Mouse (Mus musculus) layer of hippocampus, adult 9-11 months (tissue): ENCODE measurements at regions not wholly inside any gene's neighbourhood (a gene's known extent, or its start where the extent isn't known, plus 50 kb on each side); places are given as distances from the start of the nearest gene placed in this dataset.
"Not testable (repeated sequence)": the region's sequence is repeated elsewhere in the genome, so short reads cannot be mapped to it uniquely, and the experiment has no call there.

Experiments used
- DNase-seq: peaks from one replicate; pipeline ENCODE4 v3.0.0; 2022

DNA sequence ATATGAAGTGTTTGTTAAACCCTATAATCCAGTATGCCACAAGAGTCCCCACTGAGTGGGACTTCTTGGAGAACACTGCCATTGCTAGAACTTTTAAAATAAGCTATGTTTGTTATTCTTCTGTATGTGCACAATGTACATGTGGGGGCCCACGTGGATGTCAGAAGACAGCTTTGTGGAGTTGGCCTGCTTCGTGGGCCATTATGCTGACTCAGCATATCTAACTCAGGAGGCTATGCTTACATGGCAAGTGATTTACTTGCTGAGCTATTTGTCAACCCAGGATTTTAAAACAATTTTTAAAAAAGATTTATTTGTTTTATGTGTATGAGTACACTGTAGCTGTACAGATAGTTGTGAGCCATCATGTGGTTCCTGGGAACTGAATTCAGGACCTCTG, 207.6 kb upstream of the Steap1 start:
- DNase-seq, result no peak

DNA sequence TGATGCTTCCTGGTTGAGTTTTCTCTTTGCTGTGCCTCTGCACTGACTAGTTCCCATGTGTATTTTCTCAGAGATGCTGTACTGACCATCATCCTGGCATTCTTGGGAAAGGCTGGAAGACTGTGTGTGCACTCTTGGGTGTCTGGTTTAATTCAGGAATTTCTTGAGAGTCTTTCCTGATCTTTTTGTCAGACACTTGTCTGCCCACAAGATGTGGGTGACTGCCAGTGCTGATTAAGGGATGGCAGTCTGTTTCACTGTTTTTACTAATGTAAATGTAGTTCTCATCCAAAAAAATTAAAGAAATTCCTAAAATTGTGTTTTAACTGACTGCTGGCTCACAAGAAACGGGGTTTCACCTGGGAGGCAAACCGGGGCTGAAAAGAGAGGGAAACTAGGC, 206.7 kb upstream of the Steap1 start:
- DNase-seq, result no peak

DNA sequence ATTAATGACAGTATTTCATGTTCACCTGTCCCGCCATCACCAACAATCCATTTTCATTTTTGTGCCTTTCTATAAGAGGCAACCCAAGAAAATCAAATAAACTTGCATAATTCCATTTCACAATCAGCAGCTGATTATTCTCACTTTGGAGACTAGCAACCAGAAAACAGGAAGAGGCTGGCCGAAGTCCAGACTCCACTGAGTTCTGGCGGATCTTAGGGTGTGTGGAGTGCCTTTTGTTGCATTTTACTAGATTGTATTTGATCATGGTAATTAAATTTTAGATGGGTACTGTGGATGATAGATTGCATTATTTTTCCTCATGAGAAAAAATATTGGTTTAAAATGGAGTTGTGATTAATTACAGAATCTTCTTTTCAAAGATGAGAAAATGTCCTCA, 176.7 kb upstream of the Steap1 start:
- no peak for DNase-seq

DNA sequence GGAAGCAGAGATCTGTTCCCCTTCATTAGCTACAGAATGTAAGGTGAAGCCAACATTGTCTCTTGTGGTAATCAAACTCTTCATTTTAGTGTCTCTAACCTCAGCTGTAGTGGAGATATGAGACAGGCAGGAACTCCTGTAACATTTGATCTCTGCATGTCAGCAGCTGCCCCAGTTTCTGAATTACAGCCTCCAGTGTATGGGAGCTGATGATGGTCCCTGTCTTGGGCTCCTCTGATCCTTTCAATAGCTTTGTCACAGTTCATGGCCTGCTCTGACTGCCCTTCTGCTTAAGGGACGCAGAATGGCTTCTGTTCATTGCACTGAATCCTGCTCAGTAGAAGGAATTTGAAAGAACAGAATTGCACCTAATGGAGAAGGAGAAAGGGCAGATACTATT, 167.3 kb upstream of the Steap1 start:
- DNase-seq, result no peak

DNA sequence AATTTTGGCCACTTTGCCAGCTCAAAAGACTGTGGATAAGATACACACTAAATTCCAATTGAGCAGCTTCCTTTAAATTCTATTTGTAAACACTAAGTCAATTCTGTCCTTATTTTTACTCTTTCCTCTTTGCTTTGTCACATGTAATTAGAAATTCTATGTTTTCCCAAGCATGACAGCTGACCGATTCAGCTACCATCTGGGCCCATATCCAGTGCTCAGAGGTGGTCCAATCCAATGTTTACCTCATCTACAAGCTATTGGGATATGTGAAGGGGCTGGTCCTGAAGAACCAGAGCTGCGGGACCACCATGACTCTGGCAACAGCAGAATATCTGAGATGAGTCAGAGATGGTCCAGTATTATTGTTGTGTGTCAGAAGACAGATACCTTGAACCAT, 140.2 kb upstream of the Steap1 start:
- DNase-seq, result no peak

DNA sequence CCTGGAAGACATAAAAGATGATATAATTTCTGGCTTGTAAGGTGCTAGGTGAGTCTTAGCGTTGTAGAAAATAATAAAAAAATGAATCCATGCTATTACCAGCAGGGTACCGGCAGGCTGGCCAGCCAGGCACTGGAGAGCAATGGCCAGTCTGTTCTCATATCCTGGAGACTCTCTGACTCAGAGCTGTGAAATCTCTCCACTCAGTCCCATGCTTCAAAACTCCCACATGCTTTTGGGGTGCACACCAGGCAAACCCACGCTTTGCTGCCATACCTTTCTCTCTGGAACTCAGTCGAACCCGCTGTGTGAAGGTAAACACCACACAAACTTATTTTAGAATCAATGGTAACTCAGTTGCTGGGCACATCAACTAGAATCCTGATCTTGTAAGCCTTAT, 124.3 kb upstream of the Steap1 start:
- no peak for DNase-seq

DNA sequence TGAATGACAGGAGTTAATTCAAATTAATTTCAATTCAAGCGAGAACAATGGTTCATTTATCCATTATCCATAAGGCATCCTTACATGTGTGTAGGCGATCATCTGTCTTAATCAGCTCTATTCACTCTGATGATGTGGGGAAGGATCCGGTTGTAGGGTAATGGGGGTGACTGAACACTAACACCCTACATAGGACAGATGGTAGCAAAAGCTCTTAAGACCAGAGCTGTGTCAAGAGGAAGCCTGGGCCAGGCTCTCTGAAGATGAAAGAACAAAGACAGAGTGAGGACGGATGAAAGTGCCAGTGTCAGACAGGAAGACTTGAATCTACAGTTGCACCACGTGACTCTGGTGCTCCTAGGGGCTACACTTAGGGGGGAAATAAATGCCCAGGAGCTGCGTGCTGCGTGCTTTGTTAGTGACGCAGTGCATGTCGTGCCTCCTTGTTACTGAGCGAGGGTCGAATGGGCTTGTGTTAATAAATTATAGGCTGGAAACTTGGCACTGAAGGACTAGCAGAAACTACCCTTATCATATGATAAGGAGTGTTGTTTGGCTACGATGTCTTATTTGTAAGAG, 107.1 kb upstream of the Steap1 start:
- DNase-seq, result no peak

DNA sequence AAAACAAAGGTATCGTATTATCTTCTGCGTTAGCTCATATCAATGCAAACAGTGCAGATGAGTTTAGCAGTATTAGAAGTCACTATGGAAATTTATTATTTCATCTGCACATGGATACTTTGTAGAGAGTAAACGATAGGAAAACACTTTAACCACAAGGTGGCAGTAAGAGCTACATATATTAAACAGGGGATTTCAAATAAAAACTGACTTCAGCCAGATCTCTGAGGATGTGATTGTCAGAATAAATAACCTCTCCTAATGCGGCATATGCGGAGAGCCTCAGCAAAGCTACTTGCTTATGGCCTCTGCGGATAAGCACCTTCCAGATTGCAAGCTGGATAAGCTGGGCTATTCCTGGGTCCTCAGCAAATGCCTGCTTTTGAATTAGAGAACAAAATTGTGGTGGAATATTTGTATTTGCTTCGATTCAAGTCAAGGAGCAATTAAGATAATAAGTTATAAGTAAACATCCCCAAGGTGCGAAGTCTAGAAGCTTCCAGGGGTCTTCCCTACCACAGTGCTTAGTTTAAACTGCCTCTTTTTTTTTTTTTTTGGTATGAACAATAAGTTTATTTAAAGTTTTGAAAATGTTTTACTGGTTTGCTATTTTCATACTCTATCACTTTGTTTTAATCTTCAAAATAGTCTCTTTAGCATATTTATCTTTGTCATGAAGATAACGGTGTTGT, 96.8 kb upstream of the Steap1 start:
- peak; percentile 10 for DNase-seq

DNA sequence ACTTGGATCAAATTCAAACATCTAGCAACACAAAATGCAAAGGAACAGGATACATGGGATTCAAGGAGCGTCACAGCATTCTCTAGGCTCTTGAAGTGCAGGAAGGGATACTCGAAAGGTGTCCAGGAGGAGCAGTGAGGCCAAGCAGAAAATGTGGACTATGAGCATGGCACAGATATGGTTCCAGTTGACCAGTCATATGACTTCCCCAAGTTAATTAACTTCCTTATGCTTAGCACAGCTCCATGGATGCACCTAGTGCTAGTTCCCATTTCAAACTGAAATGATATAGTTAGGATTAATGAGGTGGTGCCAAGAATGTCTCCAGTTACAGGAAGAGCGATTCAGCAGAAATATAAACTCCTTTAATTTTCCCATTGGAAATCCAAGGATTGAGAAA, 95.2 kb upstream of the Steap1 start:
- no peak for DNase-seq

DNA sequence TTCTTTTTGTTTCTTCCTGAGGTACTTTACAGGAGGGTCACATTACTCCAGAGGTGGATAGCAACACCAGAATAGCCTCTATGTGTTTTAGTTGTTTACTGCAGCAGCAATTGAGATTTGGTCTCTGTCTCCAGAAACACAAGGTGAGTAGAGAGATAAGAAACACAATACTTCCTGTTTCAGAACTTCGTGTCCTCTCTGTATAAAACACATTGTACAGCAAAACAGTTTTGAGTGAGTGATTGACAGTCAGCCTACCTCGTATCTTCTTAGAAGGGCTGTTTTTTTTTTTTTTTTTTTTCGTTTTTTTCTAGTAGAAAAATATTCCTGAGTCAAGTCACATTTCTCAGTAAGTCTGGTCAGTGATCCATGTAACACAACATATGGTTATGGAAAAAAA, 89.6 kb upstream of the Steap1 start:
- no peak for DNase-seq

DNA sequence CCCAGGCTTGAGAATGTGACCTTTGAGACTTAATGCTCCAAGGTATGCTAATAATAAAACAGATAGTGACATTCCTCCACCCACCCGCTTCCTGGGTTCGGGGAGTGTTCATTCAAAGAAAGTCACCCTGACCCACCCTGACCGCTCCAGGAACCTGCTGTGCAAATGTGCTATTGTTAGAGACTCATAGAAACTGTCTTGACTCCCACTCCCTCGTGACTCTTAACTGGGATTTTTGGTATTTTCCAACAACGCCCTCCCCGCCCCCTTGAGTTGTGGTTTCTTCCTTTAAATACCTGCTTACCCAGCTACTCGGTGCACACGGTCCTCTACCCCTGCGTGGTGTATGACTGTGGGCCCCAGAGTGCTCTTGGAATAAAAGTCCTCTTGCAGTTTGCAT, 73.5 kb upstream of the Steap1 start:
- not testable (repeated sequence) for DNase-seq
